Mouse (Mus musculus): ENCODE measurements around the gene Slc38a4.

- TF ChIP-seq CTCF (IDR thresholded peaks at IDR 0.05; ENCODE audit: low read depth, low read length) (no peak), POLR2A (IDR thresholded peaks at IDR 0.05; ENCODE audit: extremely low read depth, insufficient read depth, low read length) (no peak)
Observed at GRCm38 (mm10) chr15:97001886-97002285, 53.9 kb downstream of the Slc38a4 start.
